Mouse (Mus musculus) myocyte (in vitro differentiated cells): ENCODE results near the gene Tmem176b. TPM values are rescaled to one million over a fixed set of nuclear protein-coding genes. Genes with fewer than 3 reads are reported as not detected.

Source experiments
- H3K27me3 ChIP-seq: one replicate; pipeline ENCODE4 v1.6.1; 2011; ENCODE audit not compliant: control insufficient read depth, insufficient read depth, insufficient read length
- H3K36me3 ChIP-seq: one replicate; pipeline ENCODE4 v1.6.1; 2011; ENCODE audit not compliant: control insufficient read depth, insufficient read depth
- H3K4me2 ChIP-seq: one replicate; pipeline ENCODE4 v1.6.1; 2011; ENCODE audit warnings: low read depth, control low read depth
- H3K4me3 ChIP-seq: one replicate; pipeline ENCODE4 v1.5.1; 2011; ENCODE audit warnings: mild to moderate bottlenecking, control low read depth, moderate library complexity
- H3K79me2 ChIP-seq: one replicate; pipeline ENCODE4 v1.6.1; 2011; ENCODE audit not compliant: control insufficient read depth, insufficient read depth
- H3ac ChIP-seq: one replicate; pipeline ENCODE4 v1.6.1; 2011; ENCODE audit not compliant: control insufficient read depth, insufficient read length
- CEBPB ChIP-seq: IDR thresholded peaks from 2 replicates; pipeline ENCODE4 v1.6.1; 2011; ENCODE audit warnings: mild to moderate bottlenecking, moderate library complexity; ENCODE audit not compliant: poor library complexity, insufficient read depth, severe bottlenecking
- E2F4 ChIP-seq: IDR thresholded peaks from one replicate; pipeline ENCODE4 v1.6.1; 2011; ENCODE audit warnings: mild to moderate bottlenecking, control low read depth, moderate library complexity; ENCODE audit not compliant: insufficient read depth
- MAX ChIP-seq: IDR thresholded peaks from one replicate; pipeline ENCODE4 v1.6.1; 2011; ENCODE audit warnings: low read depth, mild to moderate bottlenecking, control low read depth
- MYOD1 ChIP-seq, 3 experiments: IDR thresholded peaks; one replicate each; pipeline ENCODE4 v1.6.1; 2011; ENCODE audit warnings: control low read depth in 2 of 3, low read depth in 2 of 3, mild to moderate bottlenecking in 2 of 3, moderate library complexity in 1 of 3; ENCODE audit not compliant: insufficient read length in 2 of 3, control insufficient read depth in 1 of 3
- MYOG ChIP-seq, 3 experiments: IDR thresholded peaks; one replicate each; pipeline ENCODE4 v1.6.1; 2011; ENCODE audit warnings: control low read depth in 2 of 3, low read depth in 2 of 3, mild to moderate bottlenecking in 2 of 3; ENCODE audit not compliant: insufficient read length in 2 of 3, control insufficient read depth in 1 of 3, insufficient read depth in 1 of 3
- POLR2A ChIP-seq: IDR thresholded peaks from one replicate; pipeline ENCODE4 v1.6.1; 2011; ENCODE audit warnings: low read depth, mild to moderate bottlenecking, control low read depth, moderate library complexity; ENCODE audit not compliant: insufficient read length
- POLR2AphosphoS2 ChIP-seq: IDR thresholded peaks from one replicate; pipeline ENCODE4 v1.6.1; 2011; ENCODE audit warnings: low read depth, control low read depth; ENCODE audit not compliant: insufficient read length
- REST ChIP-seq: IDR thresholded peaks from one replicate; pipeline ENCODE4 v1.6.1; 2011; ENCODE audit warnings: mild to moderate bottlenecking, control low read depth, moderate library complexity; ENCODE audit not compliant: insufficient read depth, insufficient read length
- SRF ChIP-seq: IDR thresholded peaks from one replicate; pipeline ENCODE4 v1.6.1; 2011; ENCODE audit warnings: low read depth; ENCODE audit not compliant: control insufficient read depth, insufficient read length
- TCF12 ChIP-seq: IDR thresholded peaks from one replicate; pipeline ENCODE4 v1.6.1; 2011; ENCODE audit warnings: mild to moderate bottlenecking, control low read depth; ENCODE audit not compliant: poor library complexity, insufficient read depth, severe bottlenecking
- TCF3 ChIP-seq: IDR thresholded peaks from one replicate; pipeline ENCODE4 v1.6.1; 2011; ENCODE audit warnings: low read depth, control low read depth; ENCODE audit not compliant: insufficient read length
- USF1 ChIP-seq: IDR thresholded peaks from one replicate; pipeline ENCODE4 v1.6.1; 2011; ENCODE audit warnings: low read depth, mild to moderate bottlenecking, control low read depth, moderate library complexity
- polyA plus RNA-seq: library from polyadenylated mRNA; unstranded; fragments of >200 nt; fragmentation: generic; extraction: Trizol; gene quantifications from one replicate; pipeline ENCODE4 v1.2.1, GENCODE M21; 2012; ENCODE audit warnings: missing spikeins

Gene Tmem176b
- polyA plus RNA-seq, 1 experiment, result 9.9 TPM

GRCm38 (mm10) chr6:48838321-48839080, 2.8 kb downstream of the Tmem176b start:
- Histone ChIP-seq H3K4me3 (no peak overlapping the region), H3K4me2 (no peak overlapping the region), H3ac (no peak overlapping the region), H3K36me3 (no peaks in the 10 kb centered on the region), H3K79me2 (no peaks in the 10 kb centered on the region), H3K27me3 (no peaks in the 10 kb centered on the region)
- no peak for TF ChIP-seq POLR2A
- no peak for TF ChIP-seq E2F4
- no peak for TF ChIP-seq MYOG (IDR thresholded peaks at IDR 0.05; ENCODE audit: control insufficient read depth in 1 of 3, insufficient read depth in 1 of 3, insufficient read length in 2 of 3, low read depth in 2 of 3)
- TF ChIP-seq MYOD1 (IDR thresholded peaks at IDR 0.05; ENCODE audit: control insufficient read depth in 1 of 3, insufficient read length in 2 of 3, low read depth in 2 of 3), result no peak
- TF ChIP-seq REST, result no peak
- no peak for TF ChIP-seq CEBPB
- TF ChIP-seq POLR2AphosphoS2, result no peak
- no peak for TF ChIP-seq TCF3
- no peak for TF ChIP-seq MAX
- no peak for TF ChIP-seq SRF

DNA sequence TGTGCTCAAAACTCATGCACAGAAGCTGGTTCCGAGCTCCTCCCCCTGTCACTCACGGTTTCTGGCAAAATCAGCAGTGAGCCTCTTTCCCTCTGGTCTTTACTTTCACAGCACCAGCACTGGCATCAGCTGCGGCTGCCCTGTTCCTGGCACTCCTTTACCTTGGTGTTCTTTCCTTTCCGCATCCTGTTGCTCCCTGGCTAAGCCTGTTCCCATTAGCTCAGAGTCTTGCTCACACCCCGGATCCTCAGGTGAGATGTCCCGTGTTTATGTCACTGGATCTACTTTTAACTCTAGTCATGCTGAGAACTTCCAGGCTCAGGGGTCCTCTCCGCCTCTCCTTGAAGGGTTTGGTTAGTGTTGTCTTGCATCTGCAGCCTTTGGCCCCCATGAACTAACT, 3.8 kb downstream of the Tmem176b start:
- Histone ChIP-seq H3K27me3 (no peaks in the 10 kb centered on the region), H3K36me3 (no peaks in the 10 kb centered on the region), H3K4me2 (no peak overlapping the region), H3K79me2 (no peaks in the 10 kb centered on the region), H3K4me3 (no peak overlapping the region), H3ac (no peak overlapping the region)
- no peak for TF ChIP-seq CEBPB
- no peak for TF ChIP-seq POLR2A
- no peak for TF ChIP-seq E2F4
- TF ChIP-seq TCF12, result no peak
- TF ChIP-seq MYOD1 (IDR thresholded peaks at IDR 0.05; ENCODE audit: control insufficient read depth in 1 of 3, insufficient read length in 2 of 3, low read depth in 2 of 3), result no peak
- TF ChIP-seq SRF, result no peak
- no peak for TF ChIP-seq POLR2AphosphoS2

GRCm38 (mm10) chr6:48836146-48836545, 5.2 kb downstream of the Tmem176b start:
- Histone ChIP-seq H3K36me3 (no peaks in the 10 kb centered on the region), H3K79me2 (no peaks in the 10 kb centered on the region), H3K4me3 (no peak overlapping the region), H3K27me3 (no peaks in the 10 kb centered on the region), H3ac (no peak overlapping the region), H3K4me2 (no peak overlapping the region)
- no peak for TF ChIP-seq POLR2AphosphoS2
- TF ChIP-seq USF1, result no peak
- TF ChIP-seq CEBPB, result no peak

DNA sequence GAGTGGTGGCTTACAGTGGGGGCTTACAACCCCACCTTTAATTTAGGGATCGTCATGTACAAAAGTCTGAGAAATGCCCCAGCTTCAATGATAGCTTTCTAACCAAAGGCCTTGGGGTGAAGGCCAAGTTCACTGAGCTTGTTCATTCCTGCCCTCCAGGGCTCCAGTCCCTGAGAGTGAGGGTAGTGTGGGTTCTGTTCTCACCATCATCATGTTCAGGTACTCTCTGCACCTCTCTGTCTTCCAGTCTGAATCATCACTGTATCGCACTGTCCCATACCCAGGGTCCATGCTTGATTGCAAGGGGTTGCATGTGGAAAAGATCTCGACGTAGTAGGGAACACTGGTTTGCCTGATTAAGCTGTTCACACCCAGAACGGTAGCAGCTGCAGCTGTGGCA, 6.1 kb downstream of the Tmem176b start:
- no peak for TF ChIP-seq MYOD1 (IDR thresholded peaks at IDR 0.05; ENCODE audit: control insufficient read depth in 1 of 3, insufficient read length in 2 of 3, low read depth in 2 of 3)
- TF ChIP-seq REST, result no peak
- no peaks in the 10 kb centered on the region for H3K79me2 ChIP-seq
- no peak overlapping the region for H3ac ChIP-seq
- no peaks in the 10 kb centered on the region for H3K36me3 ChIP-seq
- H3K4me3 ChIP-seq, result no peak overlapping the region
- no peak overlapping the region for H3K4me2 ChIP-seq
- no peaks in the 10 kb centered on the region for H3K27me3 ChIP-seq

DNA sequence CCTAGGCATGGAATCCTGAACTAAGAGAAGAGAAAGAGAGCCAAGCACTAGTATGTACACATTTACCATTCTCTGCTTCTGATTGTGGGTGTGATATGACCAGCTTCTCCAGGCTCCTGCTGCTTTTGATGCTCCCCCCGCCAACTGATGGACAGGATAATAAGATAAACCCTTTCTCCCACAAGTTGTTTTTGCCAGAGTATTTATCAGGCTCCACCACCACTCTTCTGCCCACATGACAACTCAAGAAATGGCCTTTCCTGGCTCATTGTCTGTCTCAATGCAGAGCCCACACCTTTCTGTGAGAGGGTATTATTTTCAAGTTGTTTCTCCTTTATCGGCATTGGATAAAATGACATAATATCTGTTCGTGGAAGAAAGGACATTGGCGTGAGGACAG, 7.8 kb downstream of the Tmem176b start:
- Histone ChIP-seq H3K79me2 (no peaks in the 10 kb centered on the region), H3K4me3 (no peak overlapping the region), H3K4me2 (no peak overlapping the region), H3K27me3 (no peaks in the 10 kb centered on the region), H3ac (no peak overlapping the region), H3K36me3 (no peaks in the 10 kb centered on the region)
- TF ChIP-seq POLR2A, result no peak
- no peak for TF ChIP-seq TCF3
- TF ChIP-seq E2F4, result no peak
- TF ChIP-seq SRF, result no peak
- TF ChIP-seq REST, result no peak
- TF ChIP-seq MYOD1 (IDR thresholded peaks at IDR 0.05; ENCODE audit: control insufficient read depth in 1 of 3, insufficient read length in 2 of 3, low read depth in 2 of 3), result no peak
- TF ChIP-seq CEBPB, result no peak
- TF ChIP-seq TCF12, result no peak
- no peak for TF ChIP-seq MYOG (IDR thresholded peaks at IDR 0.05; ENCODE audit: control insufficient read depth in 1 of 3, insufficient read depth in 1 of 3, insufficient read length in 2 of 3, low read depth in 2 of 3)
- TF ChIP-seq MAX, result no peak
- no peak for TF ChIP-seq POLR2AphosphoS2

DNA sequence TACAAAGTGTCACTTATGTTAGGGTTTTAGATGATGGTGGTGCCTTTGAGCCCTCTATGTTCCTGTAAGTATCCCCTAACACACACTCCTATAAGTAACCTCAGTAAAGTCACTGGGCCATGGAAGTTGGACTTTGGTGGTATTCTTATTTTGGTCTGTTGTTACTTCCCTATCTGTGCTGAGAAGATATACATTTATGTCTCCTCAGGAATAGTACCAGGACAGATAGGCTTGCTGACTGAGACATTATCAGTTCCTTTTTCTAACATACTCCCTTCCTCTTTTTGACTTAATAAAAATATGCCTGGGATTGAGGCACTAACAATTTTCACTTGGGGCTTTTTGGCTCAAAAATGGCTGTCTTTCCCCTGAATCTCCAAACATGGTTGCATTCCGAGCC, 8.9 kb downstream of the Tmem176b start:
- Histone ChIP-seq H3K36me3 (no peaks in the 10 kb centered on the region), H3K4me2 (no peak overlapping the region), H3K27me3 (no peaks in the 10 kb centered on the region), H3ac (no peak overlapping the region), H3K4me3 (no peak overlapping the region), H3K79me2 (no peaks in the 10 kb centered on the region)
- TF ChIP-seq SRF (no peak), CEBPB (no peak), E2F4 (no peak), POLR2AphosphoS2 (no peak), POLR2A (no peak), REST (no peak), MAX (no peak)
